Mouse (Mus musculus): ENCODE results near the gene Ccnq. TPM values are rescaled to one million over a fixed set of nuclear protein-coding genes. Genes with fewer than 3 reads are reported as not detected.

Ccnq gene
- total and polyA plus RNA-seq, 3 experiments: 47.7 to 63.5 (median 55.5) TPM

GRCm38 (mm10) chr11:78792055-78792454 lies 40.5 kb upstream of the Ccnq start:
- in situ Hi-C loops (cut with MboI; ENCODE audit: low pct_ligation_motif_present, low pct_unique_long_range_greater_than_20kb, low sequenced_read_pairs) (no loop called here), dilution Hi-C loops (cut with MboI; ENCODE audit: extremely low pct_ligation_motif_present, extremely low pct_unique_long_range_greater_than_20kb, low sequenced_read_pairs) (no loop called here)
- no peak for DNase-seq (ENCODE audit: extremely low read depth)
- Histone ChIP-seq H3K36me3 (replicated peaks in 1 of 2; ENCODE audit: control insufficient read depth in 1 of 2, insufficient read depth in 1 of 2, low read length in 1 of 2) (no peaks in the 10 kb centered on the region), H3K9ac (ENCODE audit: insufficient read depth, low read depth) (no peak overlapping the region), H3K27ac (ENCODE audit: insufficient read depth, low read depth) (no peak overlapping the region), H3K4me2 (ENCODE audit: insufficient read depth, low read depth, poor library complexity, severe bottlenecking) (peak overlapping the region; percentile 80), H3K9me3 (replicated peaks; ENCODE audit: low read length) (no peaks in the 10 kb centered on the region), H3K79me2 (replicated peaks; ENCODE audit: control insufficient read depth, extremely low read depth, insufficient read depth, poor library complexity, severe bottlenecking) (no peaks in the 10 kb centered on the region), H3K27me3 (replicated peaks) (peaks cover 5% of the 10 kb centered on the region), H3K4me3 (replicated peaks in 1 of 3; ENCODE audit: low read depth in 2 of 3, low read length in 2 of 3, poor library complexity in 1 of 3) (no peak overlapping the region), H3K4me1 (ENCODE audit: control insufficient read depth in 1 of 2, insufficient read depth in 2 of 2) (peaks cover 4 to 31% of the 10 kb centered on the region in 2 experiments; a peak in 3 of 4 replicates)
- TF ChIP-seq MAZ (IDR thresholded peaks at IDR 0.05; ENCODE audit: low read depth, low read length): no peak

GRCm38 (mm10) chr11:78791582-78791981 lies 40.1 kb upstream of the Ccnq start:
- no peak for TF ChIP-seq POLR2AphosphoS2 (IDR thresholded peaks at IDR 0.05; ENCODE audit: low read depth, low read length)
- TF ChIP-seq UBTF (IDR thresholded peaks at IDR 0.05; ENCODE audit: low read depth, low read length): no peak
- TF ChIP-seq NRF1 (IDR thresholded peaks at IDR 0.05; ENCODE audit: low read depth, low read length): no peak
- TF ChIP-seq JUND (conservative IDR thresholded peaks at IDR 0.05; ENCODE audit: low read depth, low read length): no peak
- no peak for TF ChIP-seq USF1 (IDR thresholded peaks at IDR 0.05; ENCODE audit: low read depth, low read length)
- no peak for TF ChIP-seq MEF2A (IDR thresholded peaks at IDR 0.05; ENCODE audit: borderline replicate concordance, low read depth, low read length)
- TF ChIP-seq PAX5 (IDR thresholded peaks at IDR 0.05; ENCODE audit: low read length): no peak
- TF ChIP-seq ZMIZ1 (IDR thresholded peaks at IDR 0.05; ENCODE audit: low read depth, low read length): no peak
- TF ChIP-seq ZKSCAN1 (IDR thresholded peaks at IDR 0.05; ENCODE audit: borderline replicate concordance, low read depth, low read length): no peak
- TF ChIP-seq SMC3 (IDR thresholded peaks at IDR 0.05; ENCODE audit: low read depth, low read length): no peak
- no peak for TF ChIP-seq MXI1 (IDR thresholded peaks at IDR 0.05; ENCODE audit: low read depth, low read length)
- no peak for TF ChIP-seq HCFC1 (IDR thresholded peaks at IDR 0.05; ENCODE audit: low read depth, low read length)
- TF ChIP-seq JUN (IDR thresholded peaks at IDR 0.05; ENCODE audit: insufficient read depth, low read depth, low read length): no peak
- TF ChIP-seq TBP (conservative IDR thresholded peaks at IDR 0.05; ENCODE audit: low read depth, low read length): no peak
- no peak for TF ChIP-seq ELF1 (IDR thresholded peaks at IDR 0.05; ENCODE audit: low read depth, low read length)
- no peak for TF ChIP-seq MAZ (IDR thresholded peaks at IDR 0.05; ENCODE audit: low read depth, low read length)
- TF ChIP-seq MAFK (IDR thresholded peaks at IDR 0.05; ENCODE audit: insufficient replicate concordance, low read length): no peak
- in situ Hi-C loops (cut with MboI; ENCODE audit: low pct_ligation_motif_present, low pct_unique_long_range_greater_than_20kb, low sequenced_read_pairs) (no loop called here), dilution Hi-C loops (cut with MboI; ENCODE audit: extremely low pct_ligation_motif_present, extremely low pct_unique_long_range_greater_than_20kb, low sequenced_read_pairs) (no loop called here)
- Histone ChIP-seq H3K4me1 (ENCODE audit: control insufficient read depth in 1 of 2, insufficient read depth in 2 of 2) (peaks cover 4 to 31% of the 10 kb centered on the region in 2 experiments; a peak in 3 of 4 replicates), H3K4me2 (ENCODE audit: insufficient read depth, low read depth, poor library complexity, severe bottlenecking) (no peak overlapping the region; the same call in 1 of the 2 replicates), H3K79me2 (replicated peaks; ENCODE audit: control insufficient read depth, extremely low read depth, insufficient read depth, poor library complexity, severe bottlenecking) (no peaks in the 10 kb centered on the region), H3K4me3 (replicated peaks in 1 of 3; ENCODE audit: low read depth in 2 of 3, low read length in 2 of 3, poor library complexity in 1 of 3) (no peak overlapping the region), H3K27ac (ENCODE audit: insufficient read depth, low read depth) (no peak overlapping the region), H3K9me3 (replicated peaks; ENCODE audit: low read length) (no peaks in the 10 kb centered on the region), H3K27me3 (replicated peaks) (peaks cover 5% of the 10 kb centered on the region), H3K9ac (ENCODE audit: insufficient read depth, low read depth) (no peak overlapping the region), H3K36me3 (replicated peaks in 1 of 2; ENCODE audit: control insufficient read depth in 1 of 2, insufficient read depth in 1 of 2, low read length in 1 of 2) (no peaks in the 10 kb centered on the region)
- no peak for DNase-seq (ENCODE audit: extremely low read depth)

Measured in CH12.LX (cell line).